Mouse (Mus musculus) gastrocnemius, postnatal 10 days (tissue): ENCODE data around the gene Gm2004. TPM values are rescaled to one million over a fixed set of nuclear protein-coding genes. Genes with fewer than 3 reads are reported as not detected.
"Not testable (repeated sequence)": the region's sequence is repeated elsewhere in the genome, so short reads cannot be mapped to it uniquely, and the experiment has no call there.

ENCODE experiments used
- DNase-seq: peaks from one replicate; pipeline ENCODE4 v3.0.0; 2021; ENCODE audit warnings: mixed read lengths
- long read RNA-seq, 2 experiments: library from polyadenylated mRNA; stranded (forward); transcript quantifications; one replicate each; pipeline ENCODE4 v2.0.0; 2021
- total RNA-seq, 2 experiments: library from RNA; stranded (reverse); gene quantifications; 2 replicates each; pipeline ENCODE4 v1.2.3; 2021

The Gm2004 gene
- total RNA-seq = 1 to 10 TPM; 2.0 to 2.5 TPM
- long read RNA-seq, experiment 1, partial matches to known transcripts = 2 of 4 reads
- long read RNA-seq, experiment 1, other reads (novel, unspliced or antisense) = 2 of 4 reads
- long read RNA-seq, experiment 2, partial matches to known transcripts = 1 of 2 reads
- long read RNA-seq, experiment 2, other reads (novel, unspliced or antisense) = 1 of 2 reads

DNA sequence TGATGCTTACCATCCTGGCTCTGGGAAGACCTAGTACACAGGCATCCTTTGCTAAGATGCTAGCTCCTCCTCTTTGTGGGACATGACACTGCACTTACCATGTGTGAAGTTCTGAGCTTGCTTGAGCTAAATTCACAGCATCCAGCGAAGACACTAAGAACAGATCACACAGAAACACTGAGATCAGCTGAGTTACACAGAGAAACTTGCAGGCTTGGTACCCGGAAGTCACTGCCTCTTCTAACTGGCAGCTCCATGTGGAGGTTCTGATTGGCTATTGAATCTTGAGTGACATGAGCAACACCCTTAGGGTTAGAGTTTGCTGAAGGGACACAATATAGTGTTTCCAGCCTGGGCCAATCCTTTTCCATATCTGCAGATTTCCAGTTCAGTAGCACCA lies at the start of gene Gm2004:
Gm2004 (minus strand) TSS at position 101 of the 400 bp plus-strand sequence.
- DNase-seq = not testable (repeated sequence)

Other genes starting within 250 kb of the Gm2004 start
- gene Zfp966, start 218.7 kb downstream of the Gm2004 start, total RNA-seq = 1 to 10 TPM; 3.3 to 3.7 TPM
- 10 to 100 TPM; 16.2 TPM for gene Gm2026, start 184.5 kb downstream of the Gm2004 start, total RNA-seq
- 1 to 10 TPM; 3.7 to 4.2 TPM for gene 2210418O10Rik, start 76.7 kb upstream of the Gm2004 start, total RNA-seq
- not detected for gene Gm11009, start 169.7 kb upstream of the Gm2004 start, total RNA-seq